Mouse (Mus musculus): ENCODE measurements at regions not wholly inside any gene's neighbourhood (a gene's known extent, or its start where the extent isn't known, plus 50 kb on each side); places are given as distances from the start of the nearest gene placed in this dataset.

GRCm38 (mm10) chr2:45367436-45368193, 250.4 kb upstream of the Zeb2 start:
- TF ChIP-seq CTCF (IDR thresholded peaks at IDR 0.05; ENCODE audit: low read depth, low read length) (no peak), POLR2A (IDR thresholded peaks at IDR 0.05; ENCODE audit: borderline replicate concordance, low read depth, low read length) (no peak)

Measured in bone marrow macrophage, adult 2 months (primary cell).